Mouse (Mus musculus): ENCODE results near the gene Efcab7. TPM values are rescaled to one million over a fixed set of nuclear protein-coding genes. Genes with fewer than 3 reads are reported as not detected.

The Efcab7 gene
- polyA plus RNA-seq, 1 experiment, result 15.2 TPM

DNA sequence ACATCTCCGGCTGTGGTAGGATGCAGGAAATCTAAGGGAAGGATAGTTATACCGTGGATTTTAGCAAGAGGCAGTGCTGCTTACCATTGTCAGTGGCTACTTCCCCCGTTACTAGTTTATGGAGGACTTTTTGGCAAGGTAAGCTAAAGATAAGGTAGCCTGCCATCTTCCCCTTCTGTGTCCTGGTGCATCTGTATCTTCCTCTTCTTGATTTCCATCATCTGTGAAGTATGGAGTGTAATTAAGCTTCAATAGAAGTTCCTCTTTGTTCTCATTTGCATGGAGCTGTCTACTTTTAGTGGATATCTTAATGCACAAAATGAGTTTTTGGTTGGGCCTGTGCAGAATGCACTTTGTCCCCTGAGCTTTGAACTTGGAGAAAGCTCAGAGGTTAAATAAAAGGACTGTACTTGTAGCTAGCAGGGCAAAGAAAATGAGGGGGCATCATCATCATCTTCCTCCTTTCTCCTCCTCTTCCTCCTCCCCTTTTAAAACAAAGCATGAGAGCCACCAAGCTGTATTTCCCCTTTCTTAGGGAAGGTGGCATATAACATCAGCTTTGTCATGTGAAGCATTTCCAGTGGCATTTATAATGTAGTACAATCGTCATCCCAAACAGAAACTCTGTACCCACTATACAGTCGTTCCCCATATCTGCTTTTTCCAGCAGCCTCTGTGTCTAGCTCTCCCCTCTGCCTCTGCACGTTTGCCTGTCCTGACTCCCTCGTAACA, 129.3 kb downstream of the Efcab7 start:
- Histone ChIP-seq H3K36me3 (ENCODE audit: control insufficient read depth, insufficient read depth) (no peaks in the 10 kb centered on the region), H3K79me3 (ENCODE audit: low read depth) (no peaks in the 10 kb centered on the region), H3K79me2 (ENCODE audit: control insufficient read depth, insufficient read depth) (no peaks in the 10 kb centered on the region), H3K4me3 (ENCODE audit: insufficient read depth, poor library complexity, severe bottlenecking) (no peak overlapping the region), H3K27me3 (ENCODE audit: control insufficient read depth, insufficient read depth, insufficient read length) (no peaks in the 10 kb centered on the region), H3ac (ENCODE audit: control insufficient read depth, insufficient read length, low read depth) (no peak overlapping the region)
- TF ChIP-seq MYOG (IDR thresholded peaks at IDR 0.05; ENCODE audit: control insufficient read depth, extremely low read depth, insufficient read length), result no peak
- no peak for TF ChIP-seq FOSL1 (IDR thresholded peaks at IDR 0.05; ENCODE audit: insufficient read depth, low read length, poor library complexity, severe bottlenecking)
- no peak for TF ChIP-seq CEBPB (IDR thresholded peaks at IDR 0.05; ENCODE audit: low read depth)
- TF ChIP-seq MAX (IDR thresholded peaks at IDR 0.05), result no peak
- TF ChIP-seq MYOD1 (IDR thresholded peaks at IDR 0.05; ENCODE audit: control insufficient read depth, insufficient read length, low read depth), result no peak
- TF ChIP-seq USF1 (IDR thresholded peaks at IDR 0.05; ENCODE audit: low read depth), result no peak

DNA sequence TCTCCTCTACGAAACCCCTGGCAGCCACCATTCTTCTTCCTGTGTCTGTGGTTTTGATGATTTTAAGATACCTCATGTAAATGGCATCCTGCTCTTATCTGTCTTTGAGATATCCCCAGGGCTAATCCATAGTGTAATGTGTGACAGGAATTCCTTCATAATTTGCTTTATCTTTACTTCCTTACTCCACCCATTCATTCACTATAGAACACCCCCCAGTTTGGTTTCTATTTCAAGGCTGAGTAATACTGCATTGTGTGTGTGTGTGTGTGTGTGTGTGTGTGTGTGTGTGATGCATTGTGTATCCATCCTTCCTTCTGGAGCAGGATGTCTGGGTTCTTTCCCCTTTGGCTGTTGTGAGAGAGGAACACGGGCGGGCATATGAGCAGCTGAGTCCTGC, 130.3 kb downstream of the Efcab7 start:
- no peak overlapping the region for H3K4me3 ChIP-seq (ENCODE audit: insufficient read depth, poor library complexity, severe bottlenecking)
- peaks cover under 1% of the 10 kb centered on the region for H3K36me3 ChIP-seq (ENCODE audit: control insufficient read depth, insufficient read depth)
- TF ChIP-seq FOSL1 (IDR thresholded peaks at IDR 0.05; ENCODE audit: insufficient read depth, low read length, poor library complexity, severe bottlenecking) (no peak), CEBPB (IDR thresholded peaks at IDR 0.05; ENCODE audit: low read depth) (no peak), MYOG (IDR thresholded peaks at IDR 0.05; ENCODE audit: control insufficient read depth, extremely low read depth, insufficient read length) (no peak), USF1 (IDR thresholded peaks at IDR 0.05; ENCODE audit: low read depth) (no peak), MAX (IDR thresholded peaks at IDR 0.05) (no peak), CTCF (IDR thresholded peaks at IDR 0.05; ENCODE audit: control insufficient read depth, insufficient read depth, insufficient read length) (no peak), MYOD1 (IDR thresholded peaks at IDR 0.05; ENCODE audit: control insufficient read depth, insufficient read length, low read depth) (no peak)
- no peaks in the 10 kb centered on the region for H3K79me2 ChIP-seq (ENCODE audit: control insufficient read depth, insufficient read depth)
- no peak overlapping the region for H3ac ChIP-seq (ENCODE audit: control insufficient read depth, insufficient read length, low read depth)
- no peaks in the 10 kb centered on the region for H3K79me3 ChIP-seq (ENCODE audit: low read depth)
- H3K27me3 ChIP-seq (ENCODE audit: control insufficient read depth, insufficient read depth, insufficient read length), result no peaks in the 10 kb centered on the region

Other genes starting within 250 kb of the Efcab7 start
- not detected for gene Foxd3, start 172.9 kb upstream of the Efcab7 start, polyA plus RNA-seq (2012; fragmentation: generic; extraction: Trizol)
- gene Alg6, start 113.5 kb upstream of the Efcab7 start, polyA plus RNA-seq (2012; fragmentation: generic; extraction: Trizol), result 5.9 TPM
- gene Pgm1, start 100.2 kb downstream of the Efcab7 start, polyA plus RNA-seq (2012; fragmentation: generic; extraction: Trizol), result 41.0 TPM
- 5.0 TPM for gene Itgb3bp, start 100.6 kb downstream of the Efcab7 start, polyA plus RNA-seq (2012; fragmentation: generic; extraction: Trizol)

Data from C2C12 (cell line).